Mouse (Mus musculus) hindlimb bud, embryonic 11.5 days (tissue): ENCODE measurements around the gene Cplane1.
"Not testable (repeated sequence)": the region's sequence is repeated elsewhere in the genome, so short reads cannot be mapped to it uniquely, and the experiment has no call there.

ENCODE experiments used
- DNase-seq: peaks from one replicate; pipeline ENCODE4 v3.0.0-alpha.2; 2012; ENCODE audit warnings: low read depth, low spot score; ENCODE audit errors: extremely low spot score

The Cplane1 gene

GRCm38 (mm10) chr15:8168591-8169265 lies at the start of gene Cplane1:
Gene Cplane1 (plus strand): TSS chr15:8169106.
- DNase-seq, result peak; percentile 69

DNA sequence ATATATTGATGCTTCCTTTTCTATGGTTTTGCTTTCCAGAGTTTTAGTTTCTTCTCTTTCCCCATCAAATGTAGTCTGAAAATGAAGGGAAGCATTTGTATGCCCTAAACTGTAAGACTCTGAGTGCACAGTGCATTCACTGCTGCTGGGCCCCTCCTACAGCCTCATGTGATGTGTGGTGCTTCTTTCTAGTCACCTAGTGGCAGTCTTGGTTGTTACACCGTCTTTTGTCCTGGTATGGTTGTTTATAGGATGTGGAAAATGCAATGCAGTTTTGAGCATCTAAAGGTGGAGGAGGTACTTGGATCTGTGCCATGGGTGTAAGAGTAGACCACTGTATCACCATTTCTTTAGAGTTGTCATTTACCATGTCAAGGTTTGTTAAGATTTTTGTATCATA lies 39.6 kb upstream of the Cplane1 start:
- no peak for DNase-seq

- no peak for DNase-seq
These were observed 37.6 kb upstream of the Cplane1 start for GRCm38 (mm10) chr15:8131268-8131667.

DNA sequence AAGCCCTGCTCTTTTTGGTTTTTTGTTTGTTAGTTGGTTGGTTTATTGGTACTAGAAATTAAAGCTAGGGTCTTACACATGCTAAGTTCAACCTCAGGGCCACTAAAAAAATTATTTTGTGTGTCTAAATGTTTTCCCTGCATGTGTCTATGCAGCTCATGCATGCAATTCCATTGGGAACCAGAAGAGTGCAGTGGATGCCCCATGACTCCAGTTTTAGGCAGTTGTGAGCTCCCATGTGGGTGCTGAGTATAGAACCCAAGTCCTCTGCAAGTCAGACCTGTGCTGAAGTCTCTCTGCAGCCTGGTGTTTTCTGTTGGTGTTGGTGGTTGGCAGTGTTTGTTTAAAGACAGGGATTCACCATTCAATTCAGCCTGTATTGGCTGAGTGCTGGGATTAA lies 37.1 kb upstream of the Cplane1 start:
- no peak for DNase-seq

DNA sequence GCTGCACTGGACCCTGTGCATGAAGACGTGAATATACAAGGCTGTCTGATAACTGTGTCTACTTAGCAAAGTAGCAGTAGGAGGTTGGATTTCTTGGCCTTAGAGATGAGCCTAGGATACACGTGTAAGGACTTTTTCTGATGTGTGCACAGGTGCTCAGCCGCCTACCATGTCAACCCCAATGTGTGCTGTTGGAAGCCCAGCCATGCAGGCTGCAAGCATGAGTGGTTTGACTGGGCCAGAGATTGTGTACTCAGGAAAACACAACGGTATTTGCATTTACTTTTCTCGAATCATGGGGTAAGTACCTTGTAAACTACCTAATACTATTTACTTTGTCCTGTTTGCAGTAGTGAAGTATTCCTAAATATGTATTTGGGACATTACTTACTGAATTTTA lies 33.3 kb upstream of the Cplane1 start:
- DNase-seq, result no peak

DNA sequence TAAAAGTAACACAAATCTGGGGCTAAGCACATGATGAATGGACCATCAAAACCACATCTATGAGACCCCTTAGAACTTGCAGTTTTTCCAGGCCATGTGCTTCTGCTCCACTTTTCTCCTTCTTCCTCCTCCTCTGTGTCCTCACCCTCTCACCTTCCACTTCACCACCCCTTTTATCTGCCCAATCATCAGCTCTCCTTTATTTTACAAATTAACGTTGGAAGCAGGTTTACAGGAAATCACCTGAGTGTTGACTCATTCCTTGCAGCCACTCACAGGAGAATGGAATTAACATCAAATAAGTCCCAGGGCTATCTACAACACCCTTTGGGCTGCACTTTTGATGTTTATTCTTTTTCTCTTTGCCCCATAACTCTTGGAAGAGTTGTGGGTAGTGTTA lies 7.1 kb upstream of the Cplane1 start:
- no peak for DNase-seq

GRCm38 (mm10) chr15:8169266-8169746 lies 400 bp downstream of the Cplane1 start:
- peak; percentile 12 for DNase-seq

DNA sequence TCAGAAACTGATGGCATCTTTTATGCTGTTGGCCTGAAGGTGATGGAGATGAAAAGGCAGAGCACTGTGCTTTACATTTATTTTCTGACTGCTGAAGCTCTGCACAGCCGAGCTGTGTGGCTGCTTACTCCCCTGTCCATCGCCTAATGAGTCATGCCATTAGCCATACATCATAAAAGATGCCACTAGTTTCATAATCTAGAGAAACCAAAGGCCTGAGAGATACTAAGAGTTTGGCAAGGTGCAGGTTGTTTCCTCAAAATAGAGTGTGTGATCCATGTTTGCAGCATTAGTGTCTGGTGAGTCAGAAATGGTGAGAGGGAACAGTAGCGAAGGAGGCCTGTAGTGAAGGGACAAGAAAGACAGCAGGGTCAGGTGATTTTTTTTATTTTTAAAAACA lies 20.7 kb downstream of the Cplane1 start:
- no peak for DNase-seq

DNA sequence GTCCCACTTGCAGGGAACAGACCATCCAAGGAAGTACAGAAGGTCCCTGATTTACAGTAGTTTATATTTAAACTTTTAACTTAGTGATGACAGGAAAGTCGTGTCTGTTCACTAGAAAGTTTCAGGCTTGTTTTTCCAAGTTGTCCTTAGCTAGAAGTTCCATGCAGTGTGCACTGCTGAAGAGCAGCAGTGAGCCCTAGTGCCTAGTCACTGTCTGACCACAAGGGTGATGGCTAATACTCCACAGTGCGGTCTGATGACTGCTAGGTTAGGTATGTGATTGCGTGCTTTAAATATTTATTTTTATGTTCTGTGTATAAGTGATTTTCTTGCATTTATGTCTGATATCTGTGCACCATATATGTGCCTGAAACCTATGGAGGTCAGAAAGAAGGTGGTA lies 21.5 kb downstream of the Cplane1 start:
- DNase-seq, result no peak

- DNase-seq, result no peak
These were observed 31.4 kb downstream of the Cplane1 start for GRCm38 (mm10) chr15:8200317-8200716.

DNA sequence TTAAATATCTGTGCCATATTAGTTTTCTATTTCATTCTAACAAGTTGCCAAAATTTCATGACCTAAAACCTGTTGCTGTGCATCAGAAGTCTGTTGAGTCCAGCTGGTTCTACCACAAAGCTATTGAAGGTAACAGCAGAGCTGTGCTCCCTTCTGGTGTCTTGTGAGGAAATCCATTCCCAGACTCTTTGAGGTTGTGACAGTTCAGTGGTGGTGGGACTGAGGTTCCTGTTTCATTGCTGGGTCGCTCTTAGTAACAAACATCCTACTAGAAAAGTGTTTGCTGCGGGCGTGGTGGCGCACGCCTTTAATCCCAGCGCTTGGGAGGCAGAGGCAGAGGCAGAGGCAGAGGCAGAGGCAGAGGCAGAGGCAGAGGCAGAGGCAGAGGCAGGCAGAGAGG lies 39.5 kb downstream of the Cplane1 start:
- no peak for DNase-seq

DNA sequence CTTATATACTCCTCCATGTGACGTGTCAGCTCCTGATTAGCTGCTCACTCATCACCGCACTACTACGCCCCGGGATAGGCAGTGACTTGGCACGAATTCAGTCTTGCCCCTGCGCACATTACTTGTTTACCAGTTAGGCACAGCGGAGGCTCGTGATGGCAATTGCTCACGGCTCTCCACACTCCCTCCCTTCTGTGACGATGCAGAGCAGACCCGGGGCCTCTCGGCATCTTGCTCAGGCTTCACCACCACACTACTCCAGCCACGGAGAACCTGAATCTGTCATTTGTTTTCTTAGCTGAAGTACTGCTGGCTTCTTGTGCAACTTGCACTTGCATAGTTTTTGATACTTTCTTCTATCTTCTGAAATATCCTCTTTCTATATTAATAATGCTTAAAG lies 45.9 kb downstream of the Cplane1 start:
- DNase-seq, result no peak

- DNase-seq, result not testable (repeated sequence)
These were observed 65.3 kb downstream of the Cplane1 start for GRCm38 (mm10) chr15:8234167-8234566.

DNA sequence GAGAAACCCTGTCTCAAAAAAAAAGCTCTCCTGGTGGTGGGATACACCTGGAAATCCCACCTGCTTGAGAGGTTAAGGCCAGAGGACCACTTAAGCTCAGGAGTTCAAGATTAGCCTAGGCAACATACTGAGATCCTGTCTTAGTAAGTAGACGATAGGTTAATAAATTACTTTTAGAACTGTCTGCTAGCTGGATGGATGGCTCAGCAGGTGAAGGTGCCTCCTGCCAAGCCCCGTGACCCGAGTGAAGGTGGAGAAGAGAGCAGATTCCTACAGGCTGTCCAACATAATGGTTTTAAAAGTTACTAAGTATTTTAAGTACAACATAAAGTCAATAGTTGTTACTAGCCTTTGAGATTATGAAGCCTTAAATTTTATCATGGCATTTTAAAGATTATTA lies 97.0 kb downstream of the Cplane1 start:
- DNase-seq, result no peak

DNA sequence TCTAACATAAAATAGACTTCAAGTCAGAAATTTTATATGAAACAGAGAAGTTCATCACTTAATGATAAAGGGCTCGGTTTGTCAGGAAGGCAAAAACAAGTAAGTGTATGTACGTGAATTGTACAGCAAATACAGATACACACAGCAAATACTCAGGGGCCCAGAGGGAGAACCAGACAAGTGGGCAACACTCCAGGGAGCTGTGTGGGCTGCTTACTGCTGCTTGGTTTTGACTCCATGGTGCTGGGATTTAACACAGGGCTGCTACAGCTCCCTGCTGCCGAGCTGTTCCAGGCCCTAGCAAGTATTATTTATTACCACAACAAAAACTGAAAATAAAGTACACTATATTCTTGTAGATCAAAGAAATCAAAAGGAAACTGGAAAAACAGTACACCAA lies 98.3 kb downstream of the Cplane1 start:
- DNase-seq, result no peak

DNA sequence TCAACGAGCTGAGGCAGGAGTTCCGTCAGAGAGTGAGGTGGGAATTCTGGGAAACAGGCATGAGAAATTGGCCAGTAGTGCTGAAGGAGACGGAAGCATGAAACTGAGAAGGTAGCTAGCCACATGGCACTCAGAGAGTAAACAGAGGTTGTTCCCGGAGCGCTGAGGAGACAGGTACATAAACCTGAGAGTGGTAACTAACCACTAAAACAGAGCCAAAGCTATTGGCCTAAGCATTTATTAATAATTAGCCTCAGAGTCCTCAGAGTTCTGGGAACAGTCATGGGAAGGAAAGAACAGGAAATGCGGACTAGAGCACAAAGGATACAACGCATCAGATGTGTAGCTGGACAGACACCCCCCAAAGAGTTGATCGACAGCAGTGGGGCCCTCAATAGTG lies 99.3 kb downstream of the Cplane1 start:
- DNase-seq, result no peak

DNA sequence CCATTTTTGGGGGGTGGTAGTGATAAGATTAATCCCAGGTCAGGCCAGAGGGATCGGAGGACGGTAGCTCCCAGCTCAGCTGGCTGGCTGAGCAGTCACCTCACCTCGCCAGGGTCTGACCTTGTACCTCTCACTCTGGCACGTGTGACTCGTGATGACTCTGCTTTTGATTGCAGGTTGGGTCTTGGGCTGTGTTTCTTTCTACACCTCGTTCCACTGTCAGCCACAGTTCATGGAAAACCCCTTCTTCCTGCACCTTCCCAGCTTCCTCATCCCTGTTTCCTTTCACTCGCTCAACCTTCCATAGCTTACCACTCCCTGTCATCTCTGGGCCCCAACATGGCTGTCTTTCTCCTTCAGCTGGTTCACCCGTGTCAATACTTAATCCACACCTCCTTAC lies 103.0 kb downstream of the Cplane1 start:
- DNase-seq, result no peak

GRCm38 (mm10) chr15:8277916-8278315 lies 109.0 kb downstream of the Cplane1 start:
- not testable (repeated sequence) for DNase-seq

- no peak for DNase-seq
These were observed 110.4 kb downstream of the Cplane1 start for GRCm38 (mm10) chr15:8279320-8279779.

GRCm38 (mm10) chr15:8279929-8280610 lies 111.2 kb downstream of the Cplane1 start:
- no peak for DNase-seq

DNA sequence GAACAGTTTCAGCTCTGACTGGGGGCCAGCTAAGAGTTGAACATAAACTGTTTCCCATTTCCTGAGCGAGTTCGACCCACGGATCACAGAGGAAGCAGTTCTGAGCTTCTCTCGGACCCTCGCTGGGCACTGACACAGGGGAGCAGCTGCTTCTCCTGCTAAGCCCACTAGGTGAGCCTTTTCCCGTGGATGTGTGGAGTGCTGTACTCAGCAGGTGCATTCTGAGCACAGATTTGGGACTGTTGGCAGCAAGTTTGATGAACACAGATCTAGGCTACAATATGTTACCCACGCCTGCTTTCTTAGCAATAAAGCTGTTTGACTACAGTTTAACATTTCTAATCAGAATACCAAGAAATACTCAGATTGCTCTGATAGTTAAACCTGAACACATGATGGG lies 112.8 kb downstream of the Cplane1 start:
- DNase-seq, result no peak

DNA sequence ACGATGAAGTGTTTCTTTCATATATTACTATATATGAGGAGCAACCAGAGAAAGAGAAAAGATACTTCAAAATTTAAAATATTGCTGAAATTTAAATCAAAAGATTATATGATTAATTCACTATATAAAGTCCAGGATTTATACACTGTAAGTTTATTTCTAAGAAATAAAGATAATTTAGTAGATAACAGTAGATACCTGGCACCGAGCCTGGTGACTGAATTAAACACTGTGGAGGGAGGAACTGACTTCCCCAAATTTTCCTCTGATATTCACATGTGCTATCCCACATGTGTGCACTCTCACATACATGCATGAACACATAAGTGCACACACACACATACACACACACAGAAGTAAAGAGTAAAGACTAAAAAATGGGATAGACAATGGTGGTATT lies 113.2 kb downstream of the Cplane1 start:
- no peak for DNase-seq

GRCm38 (mm10) chr15:8291251-8291650 lies 122.3 kb downstream of the Cplane1 start:
- DNase-seq, result no peak
